Mouse (Mus musculus): ENCODE data around the gene Cyp2d22.

The Cyp2d22 gene

DNA sequence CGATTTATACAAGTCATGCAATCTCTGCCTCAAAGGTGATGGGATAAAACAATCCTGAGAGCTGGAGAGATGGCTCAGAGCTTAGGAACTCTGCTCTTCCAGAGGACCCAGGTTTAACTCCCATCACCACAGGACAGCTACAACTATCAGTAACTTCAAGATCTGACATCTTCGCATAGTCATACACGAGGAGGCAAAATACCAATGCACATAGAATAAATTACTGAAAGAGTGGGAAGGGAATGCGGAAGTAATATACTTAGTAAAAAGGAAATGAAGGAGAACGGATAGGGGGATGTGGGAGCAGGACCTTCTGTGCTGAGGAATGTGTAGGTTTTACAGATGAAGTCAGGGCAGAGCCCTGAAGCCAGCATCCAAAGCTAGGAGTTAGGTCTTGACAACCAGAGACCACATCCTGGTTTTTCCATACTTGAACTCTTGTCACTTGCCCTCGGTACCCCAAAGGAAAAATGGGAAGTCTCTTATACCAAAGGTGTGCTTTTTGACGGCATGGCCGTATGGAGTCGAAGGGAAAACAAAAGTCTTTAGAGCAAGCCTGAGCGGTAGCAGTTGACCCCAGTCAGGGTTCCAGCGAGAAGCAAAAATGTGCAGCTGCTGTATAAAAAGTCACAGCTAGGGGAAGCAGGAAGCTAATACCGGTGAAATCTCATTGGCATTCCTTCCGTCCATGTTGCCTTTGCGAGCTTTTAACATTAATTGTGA, 33.3 kb downstream of the Cyp2d22 start:
- DNase-seq (ENCODE audit: low read depth, low spot score): no peak

DNA sequence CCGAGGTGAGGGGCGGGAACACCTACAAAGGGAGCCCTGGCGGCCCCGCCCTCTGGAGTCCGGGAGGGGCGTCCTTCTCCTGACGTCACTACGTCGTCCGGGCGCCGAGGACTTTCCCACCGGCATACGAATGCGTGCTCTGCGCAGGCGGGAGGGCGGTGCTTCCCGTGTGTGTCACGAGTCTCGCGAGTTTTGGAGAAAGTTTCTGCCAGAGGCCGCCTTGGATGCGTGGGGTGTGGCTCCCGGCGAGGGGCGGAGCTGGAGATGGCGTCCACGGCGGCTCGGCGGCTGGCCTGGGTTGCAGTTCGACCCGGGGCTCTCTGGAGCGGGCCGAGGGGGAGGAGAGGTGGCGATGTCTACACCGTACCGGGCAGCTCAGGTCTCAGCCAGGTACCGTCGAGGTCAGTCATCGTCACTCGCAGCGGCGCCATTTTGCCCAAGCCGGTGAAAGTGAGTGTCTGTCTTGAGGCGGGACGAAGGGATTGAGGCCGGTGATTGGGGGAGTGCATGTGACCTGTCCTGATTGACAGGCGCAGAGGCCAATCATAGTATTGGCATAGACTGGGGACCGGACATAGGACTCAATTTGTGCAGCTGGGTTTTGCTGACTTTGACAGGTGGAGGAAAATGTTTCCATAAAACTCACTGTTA, 34.1 kb downstream of the Cyp2d22 start:
- peak; percentile 99 for DNase-seq (ENCODE audit: low read depth, low spot score)

DNA sequence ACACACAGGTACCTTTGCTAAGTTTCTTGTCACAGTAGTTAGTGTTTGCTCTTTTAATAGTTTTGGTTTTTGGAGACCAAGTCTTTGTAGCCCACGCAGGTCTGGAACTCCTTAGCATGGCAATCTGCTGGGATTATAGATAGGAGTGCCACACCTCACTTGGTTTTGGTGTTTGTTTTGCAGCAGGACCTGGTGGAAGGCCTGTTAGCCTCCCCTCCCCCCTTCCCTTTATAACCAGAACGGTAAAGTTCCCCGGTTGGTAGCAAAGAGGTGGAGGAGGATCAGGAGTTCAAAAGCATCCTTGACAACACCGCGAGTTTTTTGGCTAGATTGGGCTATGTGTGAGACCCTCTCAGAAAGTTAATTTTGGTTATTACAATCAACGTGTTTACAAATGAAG, 35.1 kb downstream of the Cyp2d22 start:
- DNase-seq (ENCODE audit: low read depth, low spot score): no peak

DNA sequence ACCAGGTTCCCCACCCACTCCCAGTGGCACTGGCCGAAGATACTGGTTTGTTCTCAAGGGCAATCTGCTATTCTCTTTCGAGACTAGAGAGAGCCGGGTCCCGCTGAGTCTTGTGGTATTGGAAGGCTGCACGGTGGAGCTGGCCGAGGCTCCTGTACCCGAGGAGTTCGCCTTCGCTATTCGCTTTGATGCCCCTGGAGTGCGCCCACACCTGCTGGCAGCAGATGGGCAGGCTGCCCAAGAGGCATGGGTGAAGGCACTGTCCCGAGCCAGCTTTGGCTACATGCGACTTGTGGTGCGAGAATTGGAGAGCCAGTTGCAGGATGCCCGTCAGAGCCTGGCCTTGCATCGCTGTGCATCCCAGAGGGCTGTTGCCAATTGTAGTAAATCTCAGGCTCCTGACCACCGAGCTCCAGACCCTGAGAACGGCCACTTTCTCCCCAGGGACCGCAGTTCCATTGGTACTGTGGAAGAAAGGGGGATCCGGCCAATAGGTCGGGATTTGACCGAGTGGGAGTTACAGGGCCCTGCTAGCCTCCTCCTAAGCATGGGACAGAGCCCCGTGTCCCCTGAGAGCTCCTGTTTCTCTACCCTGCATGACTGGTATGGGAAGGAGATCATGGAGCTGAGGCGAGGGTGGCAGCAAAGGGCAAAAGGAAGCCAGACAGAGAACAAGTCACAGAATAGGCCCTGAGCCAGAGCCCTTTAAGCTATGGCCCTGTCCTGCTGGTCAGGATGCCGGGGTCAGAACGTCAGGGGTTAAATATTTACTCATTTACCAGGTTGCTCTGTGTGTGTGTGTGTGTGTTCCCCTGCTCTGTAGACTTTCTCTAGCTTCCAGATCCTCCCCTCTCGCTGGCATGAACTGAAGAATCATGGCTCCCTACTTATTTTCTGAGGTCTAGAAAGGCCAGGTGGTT, 36.4 kb downstream of the Cyp2d22 start:
- DNase-seq (ENCODE audit: low read depth, low spot score): no peak

DNA sequence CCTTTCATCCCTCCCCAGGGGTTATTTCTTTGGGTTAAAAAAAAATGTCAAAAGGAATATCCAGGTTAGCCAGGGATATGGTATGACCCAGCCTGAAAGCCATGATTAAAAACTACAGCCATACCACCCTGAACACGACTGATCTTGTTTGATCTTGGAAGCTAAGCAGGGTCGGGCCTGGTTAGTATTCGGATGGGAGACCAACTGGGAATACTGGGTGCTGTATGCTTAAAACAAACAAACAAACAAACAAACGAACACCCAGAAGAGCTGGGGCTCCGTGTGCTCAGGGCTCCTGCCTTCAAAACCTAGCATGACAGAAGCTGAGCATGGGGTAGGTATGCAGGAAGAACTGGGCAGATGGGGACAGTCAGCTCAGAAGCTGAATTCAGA, 37.5 kb downstream of the Cyp2d22 start:
- DNase-seq (ENCODE audit: low read depth, low spot score): no peak

DNA sequence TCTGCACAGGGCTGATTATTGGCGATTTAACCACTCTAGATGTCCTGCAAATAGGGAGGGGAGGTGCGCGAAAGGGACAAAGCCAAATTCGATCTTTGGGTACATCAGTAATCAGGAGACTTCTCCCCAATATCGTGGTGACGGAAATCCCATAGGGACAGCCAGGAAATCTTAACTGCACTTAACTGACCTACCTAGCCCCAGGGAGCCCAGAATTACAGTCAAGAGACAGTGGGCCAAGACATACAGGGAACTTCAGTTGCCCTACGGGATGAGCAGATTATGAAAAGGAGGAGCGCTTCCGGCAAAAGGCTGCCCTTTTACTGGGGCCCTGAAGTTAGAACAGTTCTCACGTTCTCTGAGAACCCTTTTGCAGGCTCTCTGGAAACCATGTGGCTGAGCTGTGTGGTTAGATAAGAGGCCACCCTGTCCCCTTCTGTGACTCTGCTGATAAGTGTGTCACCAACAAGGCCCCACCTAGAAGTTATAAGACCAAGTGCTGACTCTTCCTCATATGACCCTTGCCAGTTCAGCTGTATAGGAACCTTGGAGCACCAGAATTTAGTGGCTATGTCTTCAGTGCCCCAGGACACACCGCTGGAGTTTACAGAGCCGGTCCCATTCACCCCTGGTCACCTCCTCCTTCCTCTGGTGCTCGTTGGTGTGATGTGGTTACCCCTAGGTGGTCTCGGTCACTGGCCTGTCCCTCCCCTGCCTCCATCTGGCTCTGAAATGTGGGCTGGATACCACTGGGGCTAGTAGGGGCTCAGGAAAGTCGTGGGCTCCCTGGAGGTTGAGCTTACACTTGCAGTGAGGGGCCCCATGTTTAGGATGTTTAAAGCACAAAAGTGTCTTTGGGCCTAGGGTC, 38.2 kb downstream of the Cyp2d22 start:
- no peak for DNase-seq (ENCODE audit: low read depth, low spot score)

DNA sequence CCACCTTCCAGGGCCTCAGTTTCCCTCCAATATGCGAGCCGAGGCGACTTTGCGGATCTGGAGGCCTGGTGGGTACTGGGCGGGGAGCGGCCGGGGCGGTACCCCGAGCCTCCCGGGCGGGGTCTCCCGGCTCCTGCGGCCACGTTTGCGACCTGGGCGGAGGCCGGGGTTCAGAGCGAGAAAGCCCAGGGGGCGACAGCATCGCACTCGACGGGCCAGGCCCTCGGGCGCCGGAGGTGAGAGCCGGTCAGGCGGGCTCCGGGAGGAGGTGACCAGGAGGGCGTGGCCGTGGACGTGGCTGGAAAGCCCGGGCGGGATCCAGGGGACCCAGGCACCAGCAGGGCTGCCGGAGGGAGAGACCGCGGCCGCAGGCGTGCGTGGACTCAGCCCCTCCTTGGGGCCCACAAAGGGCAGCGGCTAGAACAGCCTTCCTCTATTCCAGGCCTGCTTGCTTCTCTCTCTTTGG, 39.0 kb downstream of the Cyp2d22 start:
- DNase-seq (ENCODE audit: low read depth, low spot score): no peak

DNA sequence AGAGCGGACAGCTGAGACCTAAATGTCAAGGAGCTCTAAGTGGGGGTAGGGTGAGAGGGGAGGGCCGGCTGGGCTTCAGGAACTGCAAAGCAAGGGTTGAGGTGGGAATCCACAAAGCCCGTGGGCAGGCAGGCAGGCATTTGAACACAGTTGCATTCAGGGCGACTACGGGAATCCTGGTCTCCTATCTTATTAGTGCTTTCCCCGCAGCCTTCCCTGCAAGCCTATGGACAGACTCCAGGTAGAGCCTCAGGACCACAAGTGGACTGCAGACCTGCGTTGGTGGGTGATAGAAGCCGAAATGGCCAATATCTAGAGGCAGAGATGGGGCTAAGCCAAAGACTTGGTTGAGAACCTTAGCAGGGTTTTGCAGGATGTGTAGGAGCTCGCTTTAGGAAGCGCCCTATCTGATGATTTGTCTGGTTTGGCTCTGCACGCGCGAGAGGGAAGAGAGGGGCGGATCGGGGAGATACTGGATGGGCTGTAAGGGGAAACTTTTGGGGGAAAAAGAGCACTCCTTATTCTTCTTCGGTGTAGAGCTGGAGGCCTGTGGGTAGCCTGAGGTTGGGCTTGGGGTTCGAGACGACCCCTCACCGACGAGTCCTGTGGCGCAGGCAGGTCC, 39.5 kb downstream of the Cyp2d22 start:
- no peak for DNase-seq (ENCODE audit: low read depth, low spot score)

DNA sequence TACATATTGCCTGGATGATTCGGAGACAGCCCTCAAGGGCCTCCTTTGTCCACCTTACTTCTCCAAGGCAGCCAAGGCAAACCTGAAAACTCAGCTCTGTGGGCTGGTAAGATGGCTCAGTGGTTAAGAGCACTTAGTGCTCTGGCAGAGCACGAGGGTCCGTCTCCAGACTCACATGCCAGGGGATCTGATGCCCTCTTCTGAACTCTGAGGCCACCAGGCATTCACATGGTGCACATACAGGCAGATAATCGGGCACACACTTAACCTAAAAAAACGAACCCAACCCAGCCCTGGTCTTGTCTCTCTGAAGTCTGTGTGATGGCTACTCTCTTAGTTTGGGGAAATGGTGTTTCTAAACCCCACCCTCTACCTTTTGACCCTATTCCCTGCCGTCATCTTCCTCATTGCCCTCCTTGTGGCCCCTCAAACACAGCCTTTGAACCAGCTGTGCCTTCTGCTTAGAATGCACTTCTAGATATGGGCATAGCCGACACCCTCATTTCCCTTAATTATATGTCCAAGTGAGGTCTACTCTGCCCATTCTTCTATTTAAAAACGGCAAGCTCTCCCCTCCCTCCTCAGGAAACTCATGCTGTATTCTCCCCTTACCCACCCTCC, 40.3 kb downstream of the Cyp2d22 start:
- no peak for DNase-seq (ENCODE audit: low read depth, low spot score)

DNA sequence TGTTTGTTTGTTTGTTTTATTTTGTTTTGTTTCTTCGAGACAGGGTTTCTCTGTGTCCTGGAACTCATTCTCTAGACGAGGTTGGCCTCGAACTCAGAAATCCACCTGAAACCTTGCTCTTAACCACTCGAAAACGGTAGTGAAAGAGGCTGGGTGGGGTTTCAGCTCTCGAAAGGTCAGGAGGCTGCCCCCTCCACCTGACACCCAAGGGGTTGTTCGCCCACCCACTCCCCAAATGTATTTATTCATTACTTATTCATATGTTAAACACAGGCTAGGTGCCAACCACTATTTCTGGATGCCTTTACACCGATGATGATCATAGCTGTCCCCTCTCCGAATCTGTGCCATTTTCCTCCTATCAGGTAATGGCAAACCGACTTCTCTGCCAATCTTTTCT, 40.9 kb downstream of the Cyp2d22 start:
- no peak for DNase-seq (ENCODE audit: low read depth, low spot score)

DNA sequence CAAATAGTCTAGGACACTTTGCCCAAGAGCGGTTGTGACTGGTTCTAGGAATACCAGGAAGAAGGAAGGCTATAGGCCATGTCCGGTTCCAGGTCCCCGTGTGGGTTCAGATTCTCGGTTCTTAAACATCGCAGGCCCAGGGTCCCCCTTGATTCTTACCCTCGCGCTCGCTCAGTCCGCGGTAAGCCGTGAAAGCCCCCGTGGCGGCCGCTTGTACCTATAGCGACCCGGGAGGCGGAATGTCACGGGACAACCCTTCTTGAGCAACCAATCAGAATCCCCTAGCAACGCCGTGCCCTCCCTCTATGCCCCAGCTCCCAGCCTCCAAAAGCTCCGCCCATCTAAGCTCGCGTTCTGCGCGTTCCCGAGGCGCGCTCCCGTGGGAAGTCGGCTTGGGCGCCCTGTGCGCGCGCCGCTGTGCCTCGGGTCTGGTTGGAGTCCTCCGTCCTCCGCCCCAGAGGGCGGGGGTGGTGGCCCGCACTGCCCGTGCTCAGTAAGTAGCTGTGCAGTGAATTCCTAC, 41.4 kb downstream of the Cyp2d22 start, which contains the start of the genes Naga, Pheta2 and Smdt1:
TSS of gene Naga (minus strand) at position 333 of the 520 bp plus-strand sequence.
TSS of gene Pheta2 (plus strand) at position 350 of the 520 bp plus-strand sequence.
TSS of gene Smdt1 (plus strand) at position 367 of the 520 bp plus-strand sequence.
- peak; percentile 97 for DNase-seq (ENCODE audit: low read depth, low spot score)

DNA sequence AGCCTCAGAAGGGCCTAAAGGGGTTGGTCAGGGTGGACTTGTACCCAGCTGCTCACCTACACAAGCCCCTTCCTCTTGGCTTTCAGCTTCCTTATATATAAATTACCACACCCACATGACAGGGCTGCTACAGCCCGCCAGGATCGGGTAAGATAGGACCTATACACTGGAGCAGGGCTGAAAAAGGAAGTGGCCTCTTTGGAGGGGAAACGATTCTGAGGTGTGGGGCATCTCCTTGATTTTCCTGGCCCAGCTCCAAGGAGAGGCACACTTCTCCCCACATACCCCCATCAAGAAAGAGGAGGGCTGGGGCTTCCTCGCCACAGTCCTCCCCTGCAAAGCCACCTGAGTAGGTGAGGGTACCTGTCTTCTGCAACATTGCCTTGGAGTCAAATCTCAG, 42.2 kb downstream of the Cyp2d22 start:
- DNase-seq (ENCODE audit: low read depth, low spot score): no peak

DNA sequence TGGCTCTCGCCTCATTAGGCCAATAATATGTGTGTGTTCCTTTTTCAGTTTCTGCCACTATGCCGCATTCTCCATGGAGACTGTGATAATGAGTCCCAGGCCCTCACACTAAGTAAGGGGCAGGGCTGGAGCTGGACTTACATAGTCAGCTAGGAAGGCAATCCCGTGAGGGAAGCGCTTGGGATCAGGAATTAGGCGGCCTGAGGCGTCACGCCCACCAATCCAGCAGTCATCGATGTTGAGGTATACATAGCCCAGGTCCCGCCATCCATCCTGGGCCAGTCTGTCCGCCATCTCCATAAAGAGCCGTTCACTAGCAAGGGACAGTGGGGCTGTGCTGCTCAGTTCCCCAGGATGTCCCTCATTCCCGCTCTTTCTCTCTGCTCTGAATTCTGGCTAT, 43.4 kb downstream of the Cyp2d22 start:
- no peak for DNase-seq (ENCODE audit: low read depth, low spot score)

DNA sequence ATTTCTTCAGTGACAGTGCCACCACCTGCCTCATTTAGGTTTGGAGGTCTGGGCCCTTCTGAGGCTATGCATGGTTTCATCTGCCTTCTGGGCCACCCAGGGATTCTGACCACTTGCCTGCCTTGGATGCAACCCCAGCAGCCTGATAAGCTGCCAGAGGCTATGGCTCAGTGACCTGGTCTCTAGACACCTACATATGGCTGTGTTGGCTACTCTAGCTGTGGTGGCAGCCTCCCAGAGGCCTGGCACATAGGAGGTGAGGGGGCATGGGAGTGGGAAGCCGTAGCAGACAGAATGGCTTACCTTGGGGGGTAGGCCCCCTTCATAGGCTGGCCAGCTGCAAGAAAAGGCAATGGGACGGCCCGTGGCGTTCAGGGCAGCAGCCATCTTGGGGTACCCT, 44.9 kb downstream of the Cyp2d22 start:
- no peak for DNase-seq (ENCODE audit: low read depth, low spot score)

DNA sequence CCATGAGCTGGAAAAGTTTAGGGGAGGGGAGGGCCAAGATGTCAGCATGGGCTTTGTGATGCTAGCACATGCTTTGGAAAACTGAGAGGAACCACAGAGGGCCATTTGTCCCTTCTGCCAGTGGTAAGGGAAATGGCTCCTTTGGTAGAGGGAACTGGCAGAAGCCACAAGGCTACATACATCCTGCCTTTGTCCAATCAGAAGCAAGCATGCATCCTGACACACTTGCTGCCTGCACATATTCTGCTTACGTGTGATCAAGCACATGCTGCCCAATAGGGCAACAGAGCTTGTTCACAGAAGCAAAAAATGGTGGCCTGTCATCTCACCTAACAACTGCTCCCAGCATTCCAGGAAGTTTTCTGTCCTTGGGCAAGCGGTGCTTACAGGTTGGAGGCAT, 54.7 kb downstream of the Cyp2d22 start:
- DNase-seq (ENCODE audit: low read depth, low spot score): no peak

DNA sequence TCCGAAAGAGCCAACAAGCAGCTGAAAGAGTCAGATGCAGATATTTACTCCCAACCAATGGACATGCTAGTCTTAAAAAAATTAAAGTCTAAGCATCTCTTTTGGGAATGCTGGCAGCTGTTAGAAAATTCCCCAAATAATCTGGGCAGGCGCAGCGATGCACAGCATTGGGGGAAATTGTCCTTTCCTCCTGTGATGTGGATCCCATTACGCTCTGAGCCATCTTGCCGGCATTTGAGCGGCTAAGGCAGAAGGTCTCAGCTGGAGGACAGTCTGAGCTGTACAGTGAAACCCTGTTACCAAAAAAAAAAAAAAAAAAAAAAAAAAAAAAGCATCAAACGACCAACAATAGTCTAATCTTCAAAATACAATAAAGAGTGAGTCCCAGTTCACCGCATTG, 57.9 kb downstream of the Cyp2d22 start:
- no peak for DNase-seq (ENCODE audit: low read depth, low spot score)

Measured in ES-CJ7 (cell line).